Mouse (Mus musculus) neural tube, embryonic 15.5 days (tissue): ENCODE measurements at regions not wholly inside any gene's neighbourhood (a gene's known extent, or its start where the extent isn't known, plus 50 kb on each side); places are given as distances from the start of the nearest gene placed in this dataset.

ENCODE experiments used
- ATAC-seq: fragments of 200-750 bp; cut with Nextera tagmentation; 2 replicates; pipeline ENCODE4 v1.8.0; 2017; ENCODE audit warnings: mild to moderate bottlenecking, moderate TSS enrichment, moderate library complexity; ENCODE audit not compliant: low FRiP score
- H3K27ac ChIP-seq: fragments of 300-500 bp; sonication (generic); replicated peaks from 2 replicates; pipeline ENCODE4 v1.5.1; 2015; ENCODE audit warnings: mild to moderate bottlenecking, inconsistent platforms
- H3K27me3 ChIP-seq: fragments of 300-500 bp; sonication (generic); replicated peaks from 2 replicates; pipeline ENCODE4 v1.6.1; 2015; ENCODE audit warnings: inconsistent platforms
- H3K36me3 ChIP-seq: fragments of 300-500 bp; sonication (generic); 2 replicates; pipeline ENCODE4 v1.6.1; 2015; ENCODE audit warnings: inconsistent platforms
- H3K4me1 ChIP-seq: fragments of 300-500 bp; sonication (generic); 2 replicates; pipeline ENCODE4 v1.6.1; 2015; ENCODE audit warnings: inconsistent platforms
- H3K4me2 ChIP-seq: fragments of 300-500 bp; sonication (generic); 2 replicates; pipeline ENCODE4 v1.6.1; 2015; ENCODE audit warnings: inconsistent platforms, mild to moderate bottlenecking, moderate library complexity
- H3K4me3 ChIP-seq: fragments of 300-500 bp; sonication (generic); replicated peaks from 2 replicates; pipeline ENCODE4 v1.5.1; 2015; ENCODE audit warnings: mild to moderate bottlenecking, inconsistent platforms
- H3K9ac ChIP-seq: fragments of 300-500 bp; sonication (generic); replicated peaks from 2 replicates; pipeline ENCODE4 v1.6.1; 2015; ENCODE audit warnings: mild to moderate bottlenecking, inconsistent platforms
- H3K9me3 ChIP-seq: fragments of 300-500 bp; sonication (generic); replicated peaks from 2 replicates; pipeline ENCODE4 v1.6.1; 2016; ENCODE audit warnings: inconsistent platforms
- WGBS: fragments of 180-500 bp; shearing (Covaris S2); methylation state at CpG from one replicate; pipeline ENCODE4 v1.1.7; 2015; ENCODE audit warnings: mixed read lengths; 5-methylcytosine and 5-hydroxymethylcytosine counted together

- Histone ChIP-seq H3K9me3 (no peaks in the 10 kb centered on the region), H3K4me2 (no peak overlapping the region), H3K36me3 (no peaks in the 10 kb centered on the region), H3K27ac (no peak overlapping the region), H3K27me3 (no peaks in the 10 kb centered on the region), H3K4me1 (no peaks in the 10 kb centered on the region), H3K9ac (no peak overlapping the region), H3K4me3 (no peak overlapping the region)
- ATAC-seq: no peak
- WGBS: 74% methylated on average over 4 of the region's 4 CpGs
Observed at GRCm38 (mm10) chr17:72674658-72675057, 70.2 kb upstream of the Alk start.

DNA sequence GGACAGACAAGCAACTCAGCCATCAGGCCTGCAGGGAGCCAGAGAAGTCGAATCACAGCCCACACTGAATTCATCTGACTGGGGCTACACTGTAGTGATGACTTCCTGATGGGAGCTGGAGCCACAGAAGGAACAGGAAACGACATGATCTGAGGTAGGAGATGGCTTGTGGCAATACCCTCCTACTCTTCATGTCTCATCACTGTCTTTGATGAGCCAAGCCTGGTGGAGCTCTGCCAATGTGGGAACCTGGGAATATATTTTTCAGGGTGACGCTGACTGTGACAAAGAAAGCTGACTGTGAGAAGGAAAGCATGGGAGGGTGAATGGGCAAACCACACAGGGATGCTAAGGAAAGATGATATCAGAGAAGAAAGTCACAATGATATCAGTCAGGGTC is 67.6 kb upstream of the Alk start:
- WGBS: 74% methylated on average over 3 of the region's 3 CpGs
- Histone ChIP-seq H3K4me2 (no peak overlapping the region), H3K4me1 (no peaks in the 10 kb centered on the region), H3K9ac (no peak overlapping the region), H3K36me3 (no peaks in the 10 kb centered on the region), H3K4me3 (no peak overlapping the region), H3K27me3 (no peaks in the 10 kb centered on the region), H3K27ac (no peak overlapping the region), H3K9me3 (no peaks in the 10 kb centered on the region)
- ATAC-seq: no peak

DNA sequence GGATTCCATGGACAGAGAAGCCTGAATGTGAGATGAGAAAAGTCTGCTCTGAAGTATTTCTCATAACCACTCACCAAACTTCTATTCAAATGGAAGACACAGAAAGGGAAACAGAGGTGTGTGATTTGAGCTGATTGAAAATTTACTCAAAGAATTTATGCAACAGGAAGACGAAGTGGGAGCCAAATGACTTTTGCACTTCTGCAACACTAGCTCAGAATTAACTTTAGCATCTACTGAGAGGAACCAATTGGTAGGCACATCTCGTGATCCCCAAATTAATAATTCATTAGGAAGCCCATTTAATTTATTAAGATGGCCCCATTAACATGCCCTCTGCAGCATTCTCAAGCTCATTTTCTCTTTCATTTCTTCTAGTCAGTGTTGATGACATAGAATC is 62.5 kb upstream of the Alk start:
- no peaks in the 10 kb centered on the region for H3K9me3 ChIP-seq
- 64% methylated on average over 2 of the region's 2 CpGs for WGBS
- no peak overlapping the region for H3K4me3 ChIP-seq
- H3K27me3 ChIP-seq: no peaks in the 10 kb centered on the region
- no peak overlapping the region for H3K27ac ChIP-seq
- no peaks in the 10 kb centered on the region for H3K4me1 ChIP-seq
- H3K36me3 ChIP-seq: no peaks in the 10 kb centered on the region
- ATAC-seq: no peak
- no peak overlapping the region for H3K9ac ChIP-seq
- H3K4me2 ChIP-seq: no peak overlapping the region

DNA sequence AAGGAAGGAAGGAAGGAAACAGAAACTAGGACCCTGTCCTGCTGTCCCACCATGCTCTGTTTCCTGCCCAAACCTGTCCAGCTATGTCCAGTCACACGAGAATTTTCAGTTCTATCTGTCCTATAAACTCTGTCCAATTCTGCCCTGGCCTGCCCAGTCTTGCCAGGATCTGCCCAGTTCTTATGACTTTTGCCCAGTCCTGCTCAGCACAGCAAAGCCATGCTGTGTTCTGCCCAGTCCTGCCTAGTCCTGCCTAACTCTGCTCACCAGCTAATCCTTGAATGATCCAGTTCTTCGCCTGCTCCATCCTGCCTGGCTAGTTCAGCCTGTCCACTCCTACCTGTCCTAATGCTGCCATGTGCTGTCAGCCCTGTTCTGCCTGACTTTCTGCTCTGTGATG is 57.3 kb upstream of the Alk start:
- Histone ChIP-seq H3K9me3 (no peaks in the 10 kb centered on the region), H3K4me2 (no peak overlapping the region), H3K4me1 (peaks cover 5% of the 10 kb centered on the region; the same call in 1 of the 2 replicates), H3K9ac (no peak overlapping the region), H3K4me3 (no peak overlapping the region), H3K36me3 (no peaks in the 10 kb centered on the region), H3K27me3 (no peaks in the 10 kb centered on the region), H3K27ac (no peak overlapping the region)
- no peak for ATAC-seq
- WGBS: 80% methylated on average over 2 of the region's 2 CpGs

DNA sequence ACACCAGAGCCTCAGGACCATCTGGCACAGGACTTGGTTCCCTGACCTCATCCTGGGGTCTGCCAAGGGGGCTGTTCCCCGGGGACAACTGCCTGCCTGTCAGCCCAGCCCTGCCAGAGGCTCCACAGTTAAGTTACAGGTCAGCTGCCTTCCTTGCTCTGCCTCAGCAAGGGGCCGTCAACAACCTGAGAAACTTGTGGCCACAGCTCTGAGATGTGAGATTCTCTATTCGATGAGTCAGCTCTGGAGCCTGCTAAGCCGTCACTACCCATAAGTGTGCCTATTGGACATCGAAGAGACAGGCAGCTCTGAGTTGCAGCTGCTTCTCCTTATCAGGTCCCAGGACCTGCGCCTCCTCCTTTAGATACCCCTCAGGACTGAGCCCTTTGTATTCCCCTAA is 54.3 kb upstream of the Alk start:
- Histone ChIP-seq H3K27ac (no peak overlapping the region), H3K9ac (no peak overlapping the region), H3K4me2 (no peak overlapping the region), H3K4me3 (no peak overlapping the region), H3K9me3 (no peaks in the 10 kb centered on the region), H3K4me1 (peaks cover 5% of the 10 kb centered on the region; the same call in 1 of the 2 replicates), H3K27me3 (no peaks in the 10 kb centered on the region), H3K36me3 (no peaks in the 10 kb centered on the region)
- WGBS: 74% methylated on average over 6 of the region's 6 CpGs
- no peak for ATAC-seq

DNA sequence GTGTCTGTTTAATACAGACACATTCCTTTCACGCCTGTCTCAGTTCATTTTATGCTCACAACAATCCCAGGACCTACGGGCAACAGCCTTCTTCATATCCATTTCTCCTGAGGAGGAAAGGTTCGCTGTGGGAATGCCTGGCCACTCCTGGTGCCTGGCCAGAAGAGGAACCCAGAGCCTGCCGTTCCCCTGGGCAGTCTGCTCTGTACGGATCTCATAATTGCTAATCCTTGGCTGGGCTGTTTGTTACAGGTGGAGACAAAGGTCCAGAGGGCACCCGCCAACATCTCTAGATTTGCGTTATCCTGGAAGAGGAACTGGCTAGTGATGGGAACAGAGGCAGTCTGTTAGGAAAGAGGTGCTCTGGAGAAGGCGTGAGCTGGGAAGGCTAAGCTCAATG is 53.4 kb upstream of the Alk start:
- Histone ChIP-seq H3K9ac (no peak overlapping the region), H3K4me3 (no peak overlapping the region), H3K27me3 (no peaks in the 10 kb centered on the region), H3K36me3 (no peaks in the 10 kb centered on the region), H3K9me3 (no peaks in the 10 kb centered on the region), H3K27ac (no peak overlapping the region), H3K4me1 (peaks cover 5% of the 10 kb centered on the region; the same call in 1 of the 2 replicates), H3K4me2 (no peak overlapping the region)
- 55% methylated on average over 8 of the region's 8 CpGs for WGBS
- no peak for ATAC-seq
